Mouse (Mus musculus): ENCODE data around the gene Neurl3. TPM values are rescaled to one million over a fixed set of nuclear protein-coding genes. Genes with fewer than 3 reads are reported as not detected.

Neurl3 gene
- total RNA-seq, 2 experiments from 2014 or later = 6.1 to 6.8 TPM

DNA sequence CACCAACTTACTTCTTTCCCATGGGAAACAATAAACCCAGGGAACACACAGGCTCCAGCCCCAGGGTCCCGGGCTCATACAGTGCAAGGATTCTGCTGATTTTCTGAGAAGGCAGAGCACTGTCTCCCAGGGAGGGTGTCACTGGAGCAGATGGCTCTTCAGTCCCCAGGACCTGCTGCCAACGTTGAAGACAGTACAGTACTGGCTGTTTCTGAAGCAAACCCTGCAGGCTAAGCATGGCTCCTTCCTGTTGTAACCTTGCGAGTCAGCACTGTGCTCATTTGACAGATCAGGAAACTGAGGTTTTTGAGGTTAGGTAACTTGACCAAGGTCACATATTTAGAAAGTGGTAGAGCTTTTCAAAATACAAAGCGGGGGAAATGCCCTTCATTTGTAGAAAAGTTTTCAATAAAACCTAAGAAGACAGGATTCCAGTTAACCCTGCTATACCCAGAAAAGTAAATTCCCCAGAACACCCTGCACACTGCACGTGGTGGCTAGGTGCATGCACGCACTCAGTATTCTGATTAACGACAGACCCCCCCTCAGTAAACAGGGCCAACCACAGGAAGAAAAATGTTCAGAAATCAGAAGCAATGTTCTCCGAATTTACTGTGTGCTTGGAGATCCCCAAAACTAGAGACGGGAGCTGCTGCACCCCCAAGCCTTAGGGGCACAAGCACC is 22.1 kb upstream of the Neurl3 start:
- no peak for DNase-seq

DNA sequence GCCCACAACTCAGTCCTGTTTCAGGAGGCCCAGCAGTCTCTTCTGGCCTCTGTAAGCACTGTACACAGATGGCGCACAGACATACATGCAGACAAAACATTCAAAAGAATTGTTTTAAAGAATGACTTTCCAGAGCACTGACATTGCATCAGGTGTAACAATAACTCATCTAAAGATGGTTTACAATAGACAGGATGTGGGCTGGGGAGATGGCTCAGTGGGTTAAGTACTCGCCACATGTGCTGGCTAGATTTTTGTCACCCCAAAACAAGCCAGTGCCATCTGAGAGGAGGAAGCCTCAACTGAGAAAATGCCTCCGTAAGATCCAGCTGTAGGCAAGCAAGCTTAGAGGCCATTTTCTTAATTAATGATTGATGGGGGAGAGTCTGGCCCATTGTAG is 19.9 kb upstream of the Neurl3 start:
- no peak for DNase-seq

DNA sequence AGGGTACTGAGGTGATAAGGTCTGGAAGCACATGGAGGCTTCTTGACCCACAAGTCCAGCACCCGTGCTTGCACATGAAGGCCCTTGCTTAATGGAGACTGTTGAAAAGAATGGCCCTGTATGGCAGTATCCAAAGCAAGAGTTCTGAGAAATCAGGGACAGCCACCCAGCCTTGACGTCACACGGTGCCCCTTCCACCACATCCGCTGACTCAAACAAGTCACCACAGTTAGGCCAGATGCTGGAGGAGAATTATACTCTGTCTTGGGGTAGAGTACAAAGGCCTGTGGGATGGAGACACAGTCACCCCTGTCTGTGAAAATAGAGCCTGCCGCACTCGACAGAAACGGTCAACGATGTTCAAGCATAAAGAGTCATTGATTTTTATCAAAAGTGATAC is 19.0 kb upstream of the Neurl3 start:
- no peak for DNase-seq

DNA sequence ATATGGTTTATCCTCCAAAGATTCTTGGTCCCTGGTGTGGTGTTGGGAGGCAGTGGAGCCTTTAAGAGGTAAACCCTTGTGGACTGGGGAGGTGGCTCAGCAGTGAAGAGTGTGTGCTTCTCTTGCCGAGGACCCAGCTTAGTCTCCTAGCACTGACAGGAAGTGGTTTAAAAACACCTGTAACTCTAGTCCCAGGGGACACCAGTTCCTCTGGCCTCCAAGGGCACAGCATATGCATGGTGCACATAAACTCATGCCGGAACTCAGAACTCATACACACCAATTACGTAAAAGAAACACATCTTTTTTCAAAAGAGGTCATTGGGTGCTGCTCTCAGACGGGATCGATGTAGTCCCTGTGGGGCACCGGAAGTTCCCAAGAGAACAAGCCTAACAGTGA is 7.4 kb upstream of the Neurl3 start:
- DNase-seq = no peak

DNA sequence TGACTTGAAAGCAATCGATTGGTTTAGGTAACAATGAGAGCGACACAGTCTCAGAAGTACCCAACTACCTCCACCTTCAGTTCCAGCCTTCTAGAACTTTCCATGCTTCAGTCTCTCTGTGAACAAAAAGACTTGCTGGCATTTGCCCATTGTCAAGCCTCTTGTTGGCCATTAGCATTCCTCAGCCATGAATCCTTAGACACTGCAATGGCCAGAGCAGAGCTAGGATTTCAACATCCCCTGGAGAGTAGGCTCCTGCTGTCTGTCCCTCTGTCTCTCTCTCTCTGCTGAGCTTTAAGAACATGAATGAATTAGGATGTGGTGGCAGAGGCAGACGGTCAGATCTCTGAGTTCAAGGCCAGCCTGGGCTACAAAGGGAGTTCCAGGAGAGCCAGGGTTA is 6.5 kb upstream of the Neurl3 start:
- no peak for DNase-seq

DNA sequence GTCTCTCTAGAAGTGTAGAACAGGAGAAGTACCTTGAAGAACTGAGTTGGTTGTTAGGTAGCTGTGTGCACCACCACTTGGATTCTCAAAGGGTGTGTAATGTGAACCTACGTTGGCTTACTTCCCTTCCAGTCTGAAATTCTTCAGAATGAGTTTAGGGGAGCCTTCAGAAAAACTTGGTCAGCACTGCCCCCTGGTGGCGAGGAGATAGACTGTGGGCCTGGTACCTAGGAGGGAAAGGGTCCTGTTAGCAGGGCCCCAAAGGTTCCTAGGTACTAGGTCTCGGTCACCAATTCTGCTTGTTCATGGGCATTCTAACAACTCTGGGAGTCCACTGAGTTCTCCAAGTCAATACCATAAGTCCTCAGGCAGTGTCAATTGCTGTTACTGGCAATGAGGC is 4.7 kb upstream of the Neurl3 start:
- DNase-seq = peak; percentile 84 to 90

DNA sequence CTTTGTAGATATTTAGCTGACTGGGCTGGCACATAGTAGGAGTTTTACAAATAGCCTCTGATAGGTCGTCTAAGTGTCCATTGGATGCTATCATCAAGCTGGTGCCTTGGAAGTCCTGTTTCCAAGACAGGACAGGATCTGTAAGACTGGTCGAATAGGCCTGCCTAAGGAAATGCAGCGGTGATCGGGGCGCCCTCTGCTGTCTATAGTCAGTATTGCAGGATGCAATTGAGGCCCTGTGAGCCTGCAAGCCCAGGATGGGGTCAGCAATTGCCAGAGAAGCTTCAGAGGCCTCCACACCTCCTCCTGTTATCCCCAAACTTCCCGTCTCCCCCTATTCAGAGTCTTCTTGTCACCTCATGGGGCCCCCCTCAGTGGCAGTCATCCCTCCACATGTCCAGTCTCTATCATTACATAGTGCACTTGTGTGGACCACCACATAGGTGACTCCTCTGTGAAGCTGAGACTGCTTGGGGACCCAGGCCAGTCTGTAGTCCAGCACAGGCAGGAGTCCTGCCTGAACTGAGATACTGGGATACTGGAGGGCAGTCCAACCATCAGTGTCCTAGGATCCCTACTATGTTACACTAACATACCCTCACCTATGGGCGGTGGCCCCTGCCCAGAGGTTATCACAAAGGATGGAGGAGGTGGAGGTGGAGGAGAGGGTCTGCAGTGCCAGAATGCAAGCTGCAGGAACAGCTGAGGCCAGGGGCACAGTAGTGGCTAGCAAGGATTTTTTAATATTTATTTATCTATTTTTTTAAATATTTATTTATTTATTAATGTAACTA is 3.0 kb upstream of the Neurl3 start:
- DNase-seq = peak; percentile 80 to 84

DNA sequence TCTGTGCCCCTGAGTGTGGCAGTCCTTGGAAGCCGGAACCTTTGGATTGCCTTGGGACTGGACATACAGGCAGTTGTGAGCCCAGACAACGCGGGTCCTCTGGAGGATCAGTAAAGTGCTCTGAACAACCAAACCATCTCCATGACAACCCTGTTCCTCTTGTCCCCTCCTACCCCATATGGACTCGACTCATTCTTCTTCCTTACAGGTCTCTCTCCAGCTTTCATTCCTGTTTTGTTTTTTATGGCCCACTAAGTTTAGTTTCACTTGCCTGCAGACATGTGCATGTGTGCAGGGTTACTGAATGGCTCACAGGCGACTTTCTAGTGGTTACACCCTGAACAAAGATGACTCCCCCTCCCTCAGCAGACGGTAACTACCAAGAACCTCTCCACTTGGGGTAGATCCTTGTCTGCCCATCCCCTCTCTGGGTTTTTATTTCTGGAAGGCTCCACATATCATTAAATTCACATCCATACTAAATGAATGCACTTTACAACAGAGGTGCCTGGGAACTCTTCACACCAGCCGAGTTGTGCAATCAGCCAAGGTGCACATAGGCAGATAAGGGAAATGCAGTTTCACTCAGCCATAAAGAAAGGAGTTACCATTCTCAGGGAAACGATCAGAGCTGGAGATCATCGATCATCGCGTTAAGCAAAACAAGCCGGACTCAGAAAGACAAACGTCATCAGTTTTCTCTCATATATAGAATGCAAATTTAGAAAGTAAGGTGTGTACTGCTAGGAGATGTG is 1.3 kb upstream of the Neurl3 start:
- no peak for DNase-seq

DNA sequence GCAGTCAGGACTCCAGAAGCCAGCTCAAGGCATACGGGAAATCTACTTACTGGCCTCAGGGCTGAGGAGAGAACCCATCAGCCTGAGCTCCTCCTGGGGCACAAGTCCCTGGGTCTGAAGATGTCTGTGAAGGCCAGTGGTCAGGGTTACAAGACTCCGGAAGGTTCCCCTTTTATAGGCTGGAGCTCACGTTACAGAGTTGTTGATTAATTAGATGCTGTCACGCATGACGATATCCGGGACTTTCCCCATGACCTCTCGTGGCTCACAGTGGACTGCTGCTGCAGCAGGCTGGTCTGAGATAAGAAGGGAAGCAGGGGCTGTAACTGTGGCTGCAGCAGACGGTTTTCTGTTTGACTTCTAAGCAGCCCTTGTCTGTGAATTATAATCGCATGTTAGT is 1.2 kb downstream of the Neurl3 start:
- DNase-seq = peak; percentile 59 to 68

DNA sequence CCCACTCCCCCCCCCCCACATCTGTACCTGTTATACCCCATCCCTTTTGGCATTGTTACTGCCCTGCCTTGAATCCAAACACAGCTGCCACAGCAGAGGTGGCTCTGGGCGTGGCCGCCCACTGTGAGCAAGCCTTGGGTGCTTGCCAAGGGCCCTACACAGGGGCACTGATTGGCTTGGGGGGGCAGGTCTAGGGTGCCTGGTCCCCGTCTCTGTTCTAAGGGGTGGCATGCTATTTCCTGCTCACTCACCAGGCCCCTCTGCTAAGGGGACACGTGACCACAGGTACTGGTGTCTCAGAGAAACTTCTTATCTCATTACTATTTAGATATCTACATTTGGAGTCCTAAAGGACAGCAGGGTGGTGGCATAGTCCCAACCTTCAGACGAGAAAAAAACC is 1.9 kb downstream of the Neurl3 start:
- peak; percentile 49 to 68 for DNase-seq

DNA sequence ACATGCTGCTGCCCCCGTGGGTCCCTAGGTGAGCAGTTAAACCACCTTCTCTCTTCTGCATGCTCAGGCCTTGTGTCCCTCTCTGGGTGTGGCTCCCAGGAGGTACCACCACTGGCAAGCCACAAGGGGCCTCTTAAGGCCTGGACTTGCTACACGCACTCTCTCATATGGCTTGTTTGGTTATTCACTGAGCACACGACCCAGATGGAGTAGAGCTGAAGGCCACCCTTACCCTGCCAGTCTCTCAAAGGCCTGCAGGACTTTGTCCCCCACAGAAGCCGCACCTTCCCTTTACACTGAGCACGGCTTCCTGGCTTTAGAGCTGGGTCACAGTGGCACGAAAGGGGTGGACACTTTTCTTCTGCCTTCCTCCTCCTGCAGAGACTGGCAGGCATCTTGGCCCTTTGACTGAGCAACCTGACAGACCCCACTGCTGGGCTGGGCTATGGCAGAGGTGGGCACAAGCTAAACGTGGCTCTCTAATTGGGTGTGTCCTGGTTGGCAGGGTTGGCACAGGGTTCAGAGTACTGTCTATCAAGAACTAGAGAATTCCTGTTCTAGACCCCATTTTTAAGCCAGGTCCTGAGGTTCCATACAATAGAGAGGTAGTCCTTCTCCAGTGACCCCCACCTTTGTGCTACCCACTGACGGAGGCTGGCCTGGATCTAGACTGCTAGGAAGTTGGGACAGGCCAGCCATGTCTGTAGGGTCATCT is 2.8 kb downstream of the Neurl3 start:
- DNase-seq = no peak

DNA sequence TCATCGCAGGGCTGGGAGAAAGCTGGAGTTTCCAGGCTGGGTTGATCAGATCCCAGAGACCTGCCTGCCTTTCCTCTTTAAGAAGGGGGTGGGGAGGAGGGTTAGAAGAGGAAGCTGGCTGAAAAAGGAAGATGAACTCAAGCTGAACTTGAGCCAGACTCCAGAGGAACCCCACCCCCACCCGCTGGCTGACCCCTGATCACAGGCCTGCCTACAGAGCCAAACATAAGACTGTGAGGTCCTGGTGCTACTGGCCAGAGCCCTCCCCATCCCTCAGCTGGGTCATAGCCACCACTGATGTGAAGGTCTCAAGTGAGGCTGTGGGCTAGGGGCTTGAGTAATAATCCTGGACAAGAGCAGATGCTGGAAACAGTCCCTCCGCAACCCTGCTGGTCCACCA is 3.8 kb downstream of the Neurl3 start:
- peak in 1 of 2 experiments; percentile 45 for DNase-seq

DNA sequence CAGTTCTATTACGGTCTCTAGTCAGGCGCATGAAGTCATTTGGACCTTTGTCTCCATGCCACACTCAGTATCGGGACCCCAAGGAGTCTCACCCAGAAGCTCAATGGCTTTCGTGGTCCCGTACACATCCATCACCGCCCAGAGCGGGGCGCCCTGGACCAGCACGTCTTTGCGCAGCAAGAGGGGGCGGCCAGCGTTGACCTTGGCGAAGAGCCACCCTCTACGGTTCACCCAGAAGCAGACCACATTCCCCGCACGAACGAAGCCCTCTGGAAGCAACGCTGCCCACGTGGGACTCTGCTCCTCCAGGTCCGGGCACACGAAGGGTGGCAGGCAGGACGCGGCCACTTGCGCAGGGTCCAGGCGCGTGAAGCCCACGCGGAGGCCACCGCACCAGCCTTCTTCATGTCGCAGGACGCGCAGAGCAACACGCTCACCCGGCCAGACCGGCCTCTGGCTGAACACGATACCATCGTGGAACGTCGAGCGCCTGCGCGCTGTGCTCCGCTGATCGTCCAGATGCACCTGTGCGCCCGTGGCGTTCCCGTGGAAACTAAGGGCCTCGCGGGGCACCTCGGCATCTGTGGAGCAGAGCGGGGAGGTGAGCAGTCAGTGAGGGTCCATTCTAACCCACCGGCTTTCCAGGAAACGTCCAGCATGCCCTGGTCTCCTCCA is 5.2 kb downstream of the Neurl3 start:
- no peak for DNase-seq

DNA sequence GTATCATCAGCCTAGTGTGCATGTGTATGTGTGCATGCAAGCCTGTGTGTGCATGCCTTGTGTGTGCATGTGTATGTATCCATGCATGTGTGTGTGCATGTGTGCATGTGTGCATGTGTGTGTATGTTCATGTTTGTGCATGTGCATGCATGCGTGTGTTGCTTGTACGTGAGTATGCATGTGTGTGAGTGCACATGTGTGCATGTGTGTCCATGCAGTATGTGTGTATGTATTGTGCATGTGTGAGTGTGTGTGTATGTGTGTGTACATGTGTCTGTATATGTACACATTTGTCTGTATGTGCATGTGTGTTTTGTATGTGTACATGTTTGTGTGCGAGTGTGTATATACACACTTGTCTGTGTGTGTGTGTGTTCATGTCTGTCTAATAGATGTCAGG is 6.9 kb downstream of the Neurl3 start:
- DNase-seq = no peak

DNA sequence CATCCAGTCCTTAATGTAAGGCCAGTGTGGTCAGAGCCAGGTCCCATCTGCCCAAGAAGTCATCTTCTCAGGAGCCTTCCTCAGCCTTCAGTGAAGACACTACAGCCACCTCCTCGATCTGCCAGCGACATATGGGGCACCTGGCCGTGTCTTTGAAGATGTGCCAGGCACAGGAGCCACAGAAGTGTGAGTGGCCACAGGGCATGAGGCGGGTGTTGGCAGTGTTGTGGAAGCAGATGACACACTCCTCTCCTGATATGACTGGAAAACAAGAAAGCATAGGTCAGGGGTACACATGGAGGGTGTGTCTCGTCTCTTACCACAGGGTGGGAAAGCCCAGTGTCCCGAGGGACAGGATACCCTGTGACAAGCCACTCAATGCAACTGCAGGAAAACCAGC is 8.2 kb downstream of the Neurl3 start:
- no peak for DNase-seq

DNA sequence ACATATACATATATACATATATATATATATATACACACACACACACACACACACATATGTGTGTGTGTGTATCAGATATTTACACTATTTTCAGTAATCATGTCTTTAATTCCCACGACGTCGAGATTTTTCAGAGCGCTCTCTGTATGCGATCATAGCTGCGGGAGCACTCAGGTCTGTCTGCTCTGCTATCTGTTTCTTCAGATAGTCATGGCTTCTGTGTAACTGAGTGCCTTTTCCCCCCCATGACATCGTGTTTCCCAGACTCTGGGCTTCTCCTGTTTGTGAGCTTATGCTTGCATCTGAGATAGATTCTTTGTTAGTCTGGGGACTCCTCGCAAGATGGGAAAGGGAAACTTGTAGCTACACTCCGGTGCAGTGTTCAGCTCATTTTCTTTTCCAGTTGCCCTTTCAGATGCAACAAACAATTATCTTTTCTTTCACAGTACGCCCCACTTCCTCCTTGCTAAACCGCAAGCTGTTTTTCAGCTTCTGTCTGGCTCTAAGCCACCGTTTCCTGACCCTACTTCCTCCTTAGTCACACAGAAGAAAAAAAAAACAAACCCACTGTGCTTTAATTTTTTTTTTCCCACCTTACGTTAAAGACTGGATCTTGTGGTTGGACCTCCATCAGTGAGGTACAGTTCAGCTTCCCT is 10.5 kb downstream of the Neurl3 start:
- peak; percentile 26 to 68 for DNase-seq

DNA sequence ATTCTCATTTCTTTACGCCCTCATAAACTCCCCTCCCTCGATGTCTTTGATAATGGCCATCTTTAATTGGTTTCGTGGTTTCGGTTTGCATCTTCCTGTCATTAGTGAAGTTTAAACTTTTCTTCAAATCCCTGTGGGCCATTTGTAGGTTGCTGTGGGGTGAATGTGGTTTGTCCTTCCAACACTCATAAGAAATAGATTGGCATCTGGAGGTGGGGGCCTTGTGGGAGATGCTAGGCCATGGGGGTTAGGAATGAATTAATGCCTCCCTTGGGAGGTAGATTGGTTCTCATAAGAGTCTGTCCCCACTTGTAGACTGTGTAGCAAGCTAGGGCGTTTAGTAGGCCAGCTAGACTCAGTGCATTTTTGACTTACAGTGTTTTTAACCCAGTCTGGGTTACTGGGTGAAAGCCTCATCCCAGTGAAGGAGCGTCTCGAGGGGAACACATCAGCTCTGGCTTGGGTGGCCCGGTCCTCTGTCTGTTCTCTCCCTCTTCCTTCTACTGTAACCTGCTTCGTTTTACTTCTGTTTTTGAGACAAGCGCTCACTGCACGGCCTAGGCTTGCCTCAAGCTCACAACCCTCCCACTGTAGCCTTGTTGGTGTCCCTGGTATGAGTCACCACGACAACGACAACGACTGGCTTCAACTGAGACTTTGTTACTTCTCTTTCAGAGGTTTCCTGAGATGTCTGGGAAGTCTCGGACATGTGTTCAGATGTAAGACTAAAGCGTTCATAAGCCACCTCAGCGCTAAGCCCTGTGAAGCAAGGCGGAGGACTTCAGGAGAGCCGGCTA is 12.6 kb downstream of the Neurl3 start:
- peak in 1 of 2 experiments; percentile 15 for DNase-seq

DNA sequence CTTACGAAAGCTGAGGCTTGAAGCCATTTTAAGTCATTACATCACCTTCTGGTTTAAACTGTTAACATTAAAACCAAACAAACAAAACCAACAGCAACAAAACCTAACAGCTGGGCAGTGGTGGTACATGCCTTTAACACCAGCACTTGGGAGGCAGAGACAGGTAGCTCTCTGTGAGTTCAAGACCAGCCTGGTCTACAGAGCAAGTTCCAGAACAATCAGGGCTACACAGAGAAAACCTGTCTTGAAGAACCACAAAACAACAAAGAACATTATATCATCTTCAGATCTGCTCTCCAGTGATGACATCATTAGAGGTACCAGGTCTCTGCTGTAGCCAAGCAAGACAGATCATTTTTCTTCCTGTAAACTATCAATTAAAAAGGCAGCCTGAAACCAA is 14.1 kb downstream of the Neurl3 start:
- no peak for DNase-seq

DNA sequence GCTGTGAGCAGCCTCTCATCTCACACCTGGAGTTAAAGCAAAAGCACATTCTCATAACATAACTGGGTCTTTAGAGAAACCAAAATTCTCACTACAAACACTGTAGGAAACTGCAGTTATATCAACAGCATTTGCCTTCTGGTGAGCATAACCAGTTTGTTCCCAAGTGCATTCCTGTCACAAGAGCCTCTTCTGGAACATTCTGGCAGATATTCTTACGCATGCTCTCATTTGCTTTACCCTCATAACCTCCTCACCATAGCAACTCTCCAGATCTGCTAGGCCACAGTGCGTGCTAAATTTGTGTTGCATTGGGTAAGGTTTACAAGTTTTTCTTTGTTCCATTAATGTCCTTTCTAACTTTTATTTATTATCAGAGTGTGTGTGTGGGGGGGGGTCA is 15.2 kb downstream of the Neurl3 start:
- no peak for DNase-seq

DNA sequence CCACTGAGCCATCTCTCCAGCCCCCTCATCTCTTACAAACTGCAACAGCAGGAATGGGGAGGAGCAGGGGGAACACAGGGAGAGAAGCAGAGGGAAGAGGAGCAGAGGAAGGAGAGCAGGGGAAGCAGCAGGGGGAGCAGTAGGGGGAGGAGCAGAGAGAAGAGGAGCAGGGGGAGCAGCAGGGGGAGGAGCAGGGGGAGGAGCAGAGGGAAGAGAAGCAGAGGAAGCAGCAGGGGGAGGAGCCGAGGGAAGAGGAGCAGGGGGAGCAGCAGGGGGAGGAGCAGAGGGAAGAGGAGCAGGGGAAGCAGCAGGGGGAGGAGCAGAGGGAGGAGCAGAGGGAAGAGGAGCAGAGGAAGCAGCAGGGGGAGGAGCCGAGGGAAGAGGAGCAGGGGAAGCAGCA is 15.8 kb downstream of the Neurl3 start:
- no peak for DNase-seq
